Mouse (Mus musculus) layer of hippocampus, adult 11-12 months (tissue): ENCODE measurements around the gene Sh2b1.
"Not testable (repeated sequence)": the region's sequence is repeated elsewhere in the genome, so short reads cannot be mapped to it uniquely, and the experiment has no call there.

Source experiments
- DNase-seq: peaks from one replicate; pipeline ENCODE4 v3.0.0; 2022; ENCODE audit warnings: low spot score

Gene Sh2b1

GRCm38 (mm10) chr7:126474993-126475581 lies at the start of gene Sh2b1:
TSS of gene Sh2b1 (minus strand) at chr7:126475424.
- DNase-seq: peak; percentile 89

DNA sequence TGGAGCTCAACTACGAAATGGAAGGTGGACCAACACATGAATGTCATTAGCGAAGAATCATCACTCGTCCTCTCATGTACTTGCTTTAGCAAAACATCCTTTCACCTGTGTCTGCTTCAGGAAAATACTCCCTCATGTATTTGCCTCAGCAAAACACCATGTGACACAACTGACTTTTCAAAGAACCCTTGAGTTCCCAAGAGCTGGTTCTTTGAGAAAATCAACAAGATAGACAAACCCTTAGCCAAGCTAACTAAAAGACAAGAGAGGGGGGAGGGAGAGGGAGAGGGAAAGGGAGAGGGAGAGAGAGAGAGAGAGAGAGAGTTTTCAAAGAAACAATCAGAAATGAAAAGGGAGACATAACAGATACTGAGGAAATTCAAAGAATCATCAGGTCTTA lies 48.1 kb upstream of the Sh2b1 start:
- DNase-seq: no peak

- peak; percentile 41 for DNase-seq
Observed at GRCm38 (mm10) chr7:126519513-126519912, 44.3 kb upstream of the Sh2b1 start.

- DNase-seq: no peak
Observed at GRCm38 (mm10) chr7:126518261-126518941, 43.2 kb upstream of the Sh2b1 start.

GRCm38 (mm10) chr7:126511287-126511686 lies 36.1 kb upstream of the Sh2b1 start:
- no peak for DNase-seq

- no peak for DNase-seq
Observed at GRCm38 (mm10) chr7:126507126-126507778, 32.0 kb upstream of the Sh2b1 start.

- no peak for DNase-seq
Observed at GRCm38 (mm10) chr7:126504913-126505312, 29.7 kb upstream of the Sh2b1 start.

GRCm38 (mm10) chr7:126503273-126503878 lies 28.2 kb upstream of the Sh2b1 start, which contains the start of gene Atxn2l:
TSS of gene Atxn2l (minus strand) at chr7:126503437.
- peak; percentile 99 for DNase-seq

DNA sequence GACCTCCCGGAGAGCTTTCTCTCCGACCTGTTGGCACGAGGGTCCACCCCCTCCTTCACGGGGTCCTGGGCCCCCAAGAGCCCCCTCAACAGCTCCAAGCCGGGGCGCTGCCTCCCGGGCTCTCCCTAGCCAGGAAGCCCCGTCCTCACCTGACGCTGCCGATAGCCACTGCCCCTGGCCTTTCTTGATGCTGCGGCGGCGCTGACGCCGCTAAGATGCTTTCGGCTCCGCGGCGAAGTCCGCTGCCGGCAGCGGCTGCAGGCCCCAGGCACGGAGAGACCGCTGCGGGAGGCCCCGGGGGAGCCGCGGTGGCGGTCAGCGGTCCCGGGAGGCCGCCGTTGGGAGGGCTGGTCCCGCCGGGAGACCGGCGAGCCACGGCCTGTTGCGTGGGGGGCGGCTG lies 27.5 kb upstream of the Sh2b1 start:
- no peak for DNase-seq

DNA sequence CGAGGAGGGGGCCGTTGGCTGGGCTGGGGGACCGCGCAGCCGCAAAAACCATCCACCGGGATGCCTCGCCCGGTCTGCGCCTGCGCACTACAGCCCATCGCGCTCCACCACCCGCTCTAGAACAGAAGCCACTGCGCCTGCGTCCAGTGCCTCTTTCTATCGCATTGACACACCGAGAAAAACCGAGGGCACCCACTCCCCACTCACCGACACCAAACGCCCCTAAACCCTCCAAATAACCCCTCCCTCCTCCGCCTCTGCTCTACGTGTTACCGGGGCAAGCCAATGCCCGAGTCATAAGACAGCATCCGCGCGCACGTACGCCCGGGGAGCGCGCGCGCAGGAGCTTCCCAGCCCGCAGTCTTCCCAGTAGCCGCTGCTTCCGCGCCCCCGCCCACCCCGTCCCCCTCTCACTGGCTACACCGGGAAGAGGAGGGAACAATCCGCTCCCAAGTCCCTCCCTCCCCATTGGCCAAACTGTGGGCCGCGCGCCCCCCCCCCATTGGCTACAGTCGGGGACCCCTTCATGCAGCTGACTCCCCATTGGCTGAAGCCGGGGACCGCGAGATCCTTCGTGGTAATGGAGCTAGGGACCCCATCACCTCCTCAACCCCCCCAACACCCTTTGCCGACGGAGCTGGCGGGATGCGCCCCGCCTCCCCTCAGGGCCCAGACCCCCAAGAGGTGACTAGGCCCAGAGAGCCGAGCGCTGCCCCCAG lies 27.0 kb upstream of the Sh2b1 start:
- peak; percentile 94 for DNase-seq

DNA sequence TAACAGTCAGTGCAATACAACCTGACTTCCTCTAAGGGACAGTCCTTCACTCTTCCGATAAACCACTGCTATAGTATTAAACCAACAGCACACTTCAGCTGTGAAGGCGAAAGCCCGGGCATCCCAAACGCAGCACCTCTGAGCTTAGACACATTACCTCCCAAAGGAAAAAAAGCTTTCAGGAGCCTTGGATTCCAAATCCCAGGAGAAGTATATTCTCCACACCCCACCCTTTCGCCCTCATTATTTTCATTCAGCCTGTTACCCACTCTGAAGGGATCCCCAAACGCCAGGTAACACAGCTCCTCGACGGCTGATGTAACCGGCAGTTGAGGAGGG lies 26.4 kb upstream of the Sh2b1 start:
- no peak for DNase-seq

DNA sequence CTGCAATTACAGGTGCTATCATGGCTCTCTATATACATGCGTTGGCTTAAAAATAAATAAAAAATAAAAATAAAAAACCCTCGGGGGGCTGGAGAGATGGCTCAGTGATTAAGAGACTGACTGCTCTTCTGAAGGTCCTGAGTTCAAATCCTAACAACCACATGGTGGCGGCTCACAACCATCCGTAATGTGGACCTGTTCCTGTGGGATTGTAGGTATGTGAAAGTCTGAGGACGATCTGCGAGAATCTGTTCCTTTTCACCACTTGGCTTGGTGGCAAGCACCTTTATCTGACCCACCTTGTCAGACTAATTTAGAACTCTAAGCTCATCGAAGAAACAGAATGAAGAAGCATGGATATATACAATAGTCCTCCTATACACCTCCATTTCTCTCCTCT lies 24.2 kb upstream of the Sh2b1 start:
- DNase-seq: no peak

DNA sequence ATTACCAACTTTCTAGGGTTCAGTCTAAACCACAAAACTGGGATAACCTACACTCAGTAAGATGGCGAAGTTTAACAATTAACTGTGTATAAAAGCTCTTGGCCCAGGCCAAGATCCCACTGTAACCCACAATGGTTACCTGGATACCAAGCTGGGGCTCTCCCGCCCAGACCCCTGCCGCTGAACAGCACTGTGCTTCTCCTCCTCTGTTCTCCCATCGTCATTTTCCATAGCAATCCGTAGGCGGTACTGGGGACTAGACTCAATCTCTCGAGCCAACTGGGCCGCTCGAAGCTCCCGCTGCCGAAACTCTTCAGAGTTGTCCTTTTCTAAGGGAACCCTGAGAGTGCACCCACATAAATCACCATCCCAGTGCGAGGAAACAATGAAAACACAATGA lies 22.7 kb upstream of the Sh2b1 start:
- DNase-seq: no peak

DNA sequence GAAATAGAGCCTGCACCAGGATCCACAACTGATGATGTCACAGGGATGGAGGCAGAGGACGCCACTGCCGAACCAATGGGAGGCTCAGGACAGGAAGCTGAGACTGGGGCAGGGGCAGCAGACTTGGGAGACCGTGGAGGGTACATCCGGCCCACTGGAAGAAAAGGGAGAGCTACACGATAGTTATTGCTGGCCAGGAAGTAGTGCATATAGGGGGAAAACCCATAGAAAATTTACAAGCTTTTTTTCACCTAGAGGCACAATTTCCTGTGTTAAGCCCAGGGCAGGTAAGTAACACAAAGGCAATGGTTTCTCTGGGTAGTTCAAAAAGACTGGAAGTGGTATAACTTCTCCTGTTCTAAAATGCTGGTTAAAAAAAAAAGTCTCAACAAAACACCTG lies 21.3 kb upstream of the Sh2b1 start:
- no peak for DNase-seq

DNA sequence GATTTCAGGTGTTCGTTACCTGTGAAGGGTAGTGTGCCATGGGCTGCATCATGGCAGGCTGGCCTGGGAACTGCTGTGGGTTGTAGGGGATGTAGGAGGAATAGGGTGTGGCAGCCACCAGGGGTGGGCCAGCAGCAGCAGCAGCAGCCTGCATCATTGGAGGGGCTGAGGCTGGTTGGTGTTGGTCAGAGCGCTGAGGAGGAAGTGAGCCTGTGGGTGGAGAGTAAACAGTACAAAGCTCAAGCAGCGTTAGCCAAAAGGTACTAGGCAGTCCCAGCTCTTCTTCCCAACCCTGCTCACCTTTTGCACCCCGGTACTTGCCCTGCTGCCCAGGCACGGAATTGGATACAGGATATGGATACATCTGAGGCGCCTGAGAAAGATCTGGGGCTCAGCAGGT lies 18.9 kb upstream of the Sh2b1 start:
- DNase-seq: no peak

DNA sequence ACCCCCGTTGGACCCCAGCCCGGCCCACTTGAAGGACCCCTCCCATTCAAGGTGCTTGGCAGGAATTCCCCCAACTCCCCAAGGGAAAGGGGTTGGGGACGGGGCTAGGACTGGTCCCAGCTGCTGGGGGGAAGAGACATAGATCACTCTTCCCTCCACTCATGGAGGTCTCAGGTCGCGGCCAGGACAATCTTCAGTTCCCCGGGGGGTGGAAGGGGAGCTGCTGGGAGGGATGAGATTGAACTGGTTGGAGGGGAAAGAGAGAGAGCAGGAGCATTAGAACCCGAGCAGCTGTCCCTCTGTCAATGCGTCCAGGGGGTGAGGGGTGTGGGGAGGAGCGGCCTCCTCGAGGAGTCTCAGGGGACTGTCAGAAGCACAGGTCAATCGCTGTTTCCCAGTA lies 16.7 kb upstream of the Sh2b1 start:
- DNase-seq: no peak

GRCm38 (mm10) chr7:126491005-126491404 lies 15.8 kb upstream of the Sh2b1 start:
- no peak for DNase-seq

DNA sequence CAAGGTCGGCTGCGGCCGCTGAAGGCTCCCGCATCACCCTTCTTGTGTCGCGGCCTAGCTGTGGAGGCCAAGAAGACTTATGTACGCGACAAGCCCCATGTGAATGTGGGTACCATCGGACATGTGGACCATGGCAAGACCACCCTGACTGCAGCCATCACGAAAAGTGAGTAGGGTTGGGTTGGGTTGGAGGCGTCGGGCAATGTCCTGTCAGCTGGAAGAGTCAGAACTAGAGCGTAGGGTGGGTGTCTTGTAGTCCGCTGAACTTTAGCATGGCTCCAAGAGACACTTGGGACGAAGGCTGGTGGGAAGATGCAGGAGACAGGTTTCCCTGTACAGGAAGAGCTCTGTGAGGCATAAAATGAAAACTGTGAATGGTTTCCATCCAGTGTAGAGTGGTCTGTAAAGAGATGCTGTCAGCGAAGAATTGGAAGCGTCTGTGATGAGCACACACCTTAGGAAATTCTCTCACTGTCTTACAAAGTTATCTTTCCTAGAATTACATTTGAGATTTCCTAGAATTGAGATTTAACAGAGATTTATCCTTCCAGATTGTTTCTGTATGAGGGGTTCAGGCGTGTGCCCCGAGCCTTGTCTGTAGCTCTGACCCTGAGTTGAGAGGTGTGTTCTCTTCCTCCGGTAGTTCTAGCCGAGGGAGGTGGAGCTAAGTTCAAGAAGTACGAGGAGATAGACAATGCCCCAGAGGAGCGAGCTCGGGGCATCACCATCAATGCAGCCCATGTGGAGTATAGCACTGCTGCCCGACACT lies 12.6 kb upstream of the Sh2b1 start:
- not testable (repeated sequence) for DNase-seq

DNA sequence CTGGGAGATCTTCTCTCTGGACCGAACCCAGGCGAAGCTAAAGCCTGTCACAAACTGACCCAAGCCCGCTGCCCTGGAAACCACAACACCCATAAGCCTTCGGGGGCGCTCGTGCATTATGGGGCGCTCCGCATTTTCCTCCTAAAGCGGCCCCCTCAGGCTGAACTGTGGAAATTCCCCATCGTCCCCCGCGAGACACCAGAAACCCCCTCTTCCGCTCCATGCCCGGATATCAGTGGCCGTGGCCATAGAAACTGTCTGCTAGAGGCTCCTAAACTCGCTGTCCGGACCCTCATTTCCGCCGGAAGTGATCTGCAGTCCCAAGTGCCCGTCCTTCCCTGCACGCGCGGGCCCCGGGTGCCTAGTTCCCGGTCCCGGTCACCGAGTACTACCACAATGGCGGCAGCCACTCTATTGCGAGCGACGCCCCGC lies 11.8 kb upstream of the Sh2b1 start, which contains the start of gene Tufm:
Gene Tufm (plus strand): TSS at position 310 of the 432 bp plus-strand sequence.
- peak; percentile 98 for DNase-seq

GRCm38 (mm10) chr7:126482392-126482871 lies 7.2 kb upstream of the Sh2b1 start:
- DNase-seq: peak; percentile 70

DNA sequence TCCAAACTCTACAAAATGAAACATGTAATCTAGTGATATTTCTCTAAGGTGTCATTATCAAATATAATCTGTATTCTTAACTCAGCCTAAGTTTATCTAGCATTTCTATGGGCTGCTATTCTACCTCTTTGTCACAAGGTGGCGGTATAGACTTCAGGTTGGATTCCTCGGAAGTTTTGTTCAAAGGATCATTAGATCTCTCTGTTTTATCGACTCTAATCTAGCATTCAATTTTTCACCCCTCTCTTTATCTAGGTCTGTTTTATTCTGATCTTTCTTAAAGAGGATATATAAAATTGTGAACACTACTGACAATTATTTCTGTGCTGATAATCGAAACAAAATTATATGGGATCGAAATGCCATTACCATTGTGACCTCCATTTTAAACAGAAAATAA lies 6.5 kb upstream of the Sh2b1 start:
- DNase-seq: no peak
